Mouse (Mus musculus): ENCODE data around the gene Fzr1. TPM values are rescaled to one million over a fixed set of nuclear protein-coding genes. Genes with fewer than 3 reads are reported as not detected.
A peak's percentile ranks its signal among the peaks of the same experiment; 100 is the strongest.

Fzr1 gene
- total RNA-seq, 2 experiments from 2014 or later, result 68.6 to 73.2 TPM

DNA sequence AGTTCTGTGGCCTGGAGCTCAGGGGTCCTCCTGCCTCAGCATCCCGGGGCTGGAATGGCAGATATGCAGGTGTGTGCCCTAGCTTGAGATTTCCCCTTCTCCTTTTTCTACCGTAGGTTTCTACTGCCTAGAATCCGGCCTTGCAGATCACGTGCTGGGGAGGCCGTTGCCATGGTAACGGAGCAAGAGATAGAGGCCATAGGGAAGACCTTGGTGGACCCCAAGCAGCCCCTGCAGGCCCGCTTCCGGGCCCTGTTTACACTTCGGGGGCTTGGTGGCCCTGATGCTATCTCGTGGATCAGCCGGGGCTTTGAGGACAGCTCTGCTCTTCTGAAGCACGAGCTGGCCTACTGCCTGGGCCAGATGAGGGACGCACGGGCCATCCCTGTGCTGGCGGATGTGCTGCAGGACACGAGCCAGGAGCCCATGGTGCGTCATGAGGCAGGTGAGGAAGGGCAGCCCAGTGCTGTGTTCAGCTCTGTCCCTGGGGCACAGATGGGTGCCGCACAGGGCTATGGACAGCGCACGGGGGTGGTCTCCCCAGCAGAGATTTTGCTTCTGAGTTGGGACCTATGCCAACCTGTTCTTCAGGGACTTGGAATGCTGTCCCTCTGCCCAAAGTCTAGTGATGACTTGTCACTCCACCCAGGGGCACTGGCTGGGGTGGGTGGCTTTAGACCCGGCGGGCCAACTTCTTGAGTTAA is 7.4 kb upstream of the Fzr1 start:
- no peak for DNase-seq (ENCODE audit: low spot score in 2 of 2)

DNA sequence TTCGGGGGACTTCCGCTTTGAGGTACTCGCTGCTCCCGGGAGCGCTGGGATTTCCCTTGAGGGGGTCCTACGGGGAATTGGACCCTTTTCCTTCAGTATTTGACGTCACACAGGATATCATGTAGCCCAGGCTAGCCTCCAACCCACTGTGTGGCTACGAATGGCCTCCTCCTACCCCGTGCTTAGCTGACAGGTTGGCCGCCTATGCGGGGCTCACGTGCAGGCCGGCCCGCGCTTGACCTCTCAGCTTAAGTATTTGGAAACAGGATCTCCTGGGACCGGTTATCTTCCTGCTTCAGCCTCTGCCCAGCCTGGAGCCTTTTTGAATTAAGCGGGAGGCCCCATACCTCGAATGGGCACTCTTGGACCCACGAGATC is 6.3 kb upstream of the Fzr1 start:
- DNase-seq (ENCODE audit: low spot score in 2 of 2), result no peak

DNA sequence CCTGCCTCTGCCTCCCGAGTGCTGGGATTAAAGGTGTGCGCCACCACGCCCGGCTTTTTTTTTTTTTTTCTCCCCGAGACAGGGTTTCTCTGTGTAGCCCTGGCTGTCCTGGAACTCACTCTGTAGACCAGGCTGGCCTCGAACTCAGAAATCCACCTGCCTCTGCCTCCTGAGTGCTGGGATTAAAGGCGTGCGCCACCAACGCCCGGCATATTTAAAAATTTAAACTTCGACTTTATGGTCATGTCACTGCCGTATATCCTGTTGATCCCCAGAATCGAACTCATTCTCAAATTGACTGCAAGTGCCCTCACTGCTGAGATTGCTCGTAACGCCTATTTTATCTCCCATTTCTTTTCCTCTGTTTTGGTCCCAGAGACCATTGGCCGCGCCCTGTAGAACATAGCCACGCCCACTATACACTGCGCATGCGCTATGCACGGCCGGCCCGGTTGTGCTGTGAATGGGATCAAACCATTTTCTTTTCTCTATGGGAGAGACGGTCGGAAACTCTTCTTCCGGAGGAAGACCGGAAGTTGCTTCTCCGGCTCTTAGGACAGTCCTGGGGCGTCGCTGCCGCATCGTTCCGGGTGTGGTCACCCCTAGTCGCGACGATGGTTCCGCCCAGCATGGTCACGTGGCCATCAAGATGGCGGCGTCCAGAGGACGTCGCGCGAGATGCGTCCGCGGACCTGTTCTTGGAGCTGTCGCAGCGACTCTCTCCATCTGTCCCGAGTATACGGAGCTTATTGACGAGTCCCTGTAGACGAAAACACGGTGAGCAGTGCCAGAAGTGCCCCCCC is 5.7 kb upstream of the Fzr1 start, which contains the start of the genes Dohh and Gm48551:
Dohh (plus strand) TSS at position 627 of the 803 bp plus-strand sequence.
Gm48551 (plus strand) TSS at position 665 of the 803 bp plus-strand sequence.
- peak; percentile 98 to 99 for DNase-seq (ENCODE audit: low spot score in 2 of 2)

DNA sequence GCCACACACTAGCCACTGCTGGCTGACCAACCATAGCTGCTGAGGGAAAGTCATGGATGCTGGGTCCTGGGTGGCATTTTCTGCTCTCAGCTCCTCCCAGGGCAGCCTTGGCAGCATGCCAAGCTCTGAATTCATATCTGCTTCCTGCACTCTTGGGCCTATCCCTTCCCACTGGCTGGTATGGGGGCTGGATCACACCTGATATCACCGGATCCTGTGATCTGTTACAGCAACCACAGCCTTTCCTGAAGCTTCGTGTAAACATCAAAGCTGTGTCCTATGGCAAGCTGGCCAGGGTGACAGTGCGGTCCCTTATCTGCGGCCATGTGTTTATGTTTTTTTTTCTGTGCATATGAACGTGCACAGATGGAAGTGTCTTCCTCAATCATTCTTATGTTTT is 3.7 kb upstream of the Fzr1 start:
- DNase-seq (ENCODE audit: low spot score in 2 of 2), result no peak

DNA sequence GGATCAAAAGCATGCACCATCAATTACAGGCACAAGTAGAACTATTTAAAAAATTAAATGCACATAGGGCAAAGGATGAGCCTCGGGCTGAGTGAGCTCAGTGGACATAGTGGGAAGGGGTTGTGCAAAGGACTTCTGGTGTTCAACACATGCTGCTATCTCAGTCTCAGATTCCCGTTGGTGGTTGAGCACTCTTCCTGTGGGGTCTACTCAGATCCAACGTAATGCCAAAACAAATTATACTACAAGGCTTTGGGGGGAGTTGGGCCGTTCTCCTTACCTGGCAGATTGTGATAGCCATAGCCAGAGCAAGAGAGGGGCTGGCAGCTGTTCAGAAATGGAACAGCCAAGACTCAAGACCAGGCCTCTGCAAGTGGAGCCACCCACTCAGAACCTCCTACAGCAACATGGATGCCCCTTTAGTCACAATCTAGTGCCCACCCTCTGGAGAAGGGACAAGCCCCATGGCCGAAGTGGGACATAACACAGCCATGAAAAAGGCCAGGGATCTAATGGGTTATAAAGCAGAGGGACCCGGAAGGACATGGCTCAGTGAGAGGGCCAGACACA is 1.6 kb upstream of the Fzr1 start:
- no peak for DNase-seq (ENCODE audit: low spot score in 2 of 2)

DNA sequence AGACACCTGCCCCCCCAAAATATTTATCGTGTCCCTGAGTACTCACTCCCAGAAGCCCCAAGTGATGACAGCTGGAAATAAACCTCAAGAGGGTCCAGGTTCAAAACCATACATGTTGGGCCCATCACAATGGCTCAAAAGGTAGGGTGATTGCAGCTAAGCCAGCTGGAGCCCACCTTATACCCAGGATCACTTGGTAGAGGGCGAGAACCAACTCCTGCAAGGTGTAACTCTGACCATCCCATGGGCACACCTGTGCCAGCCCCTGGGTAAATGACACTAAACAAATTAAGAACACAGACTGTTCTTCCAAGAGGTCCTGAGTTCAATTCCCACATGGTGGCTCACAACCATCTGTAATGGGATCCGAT is 852 bp upstream of the Fzr1 start:
- DNase-seq (ENCODE audit: low spot score in 2 of 2), result no peak

DNA sequence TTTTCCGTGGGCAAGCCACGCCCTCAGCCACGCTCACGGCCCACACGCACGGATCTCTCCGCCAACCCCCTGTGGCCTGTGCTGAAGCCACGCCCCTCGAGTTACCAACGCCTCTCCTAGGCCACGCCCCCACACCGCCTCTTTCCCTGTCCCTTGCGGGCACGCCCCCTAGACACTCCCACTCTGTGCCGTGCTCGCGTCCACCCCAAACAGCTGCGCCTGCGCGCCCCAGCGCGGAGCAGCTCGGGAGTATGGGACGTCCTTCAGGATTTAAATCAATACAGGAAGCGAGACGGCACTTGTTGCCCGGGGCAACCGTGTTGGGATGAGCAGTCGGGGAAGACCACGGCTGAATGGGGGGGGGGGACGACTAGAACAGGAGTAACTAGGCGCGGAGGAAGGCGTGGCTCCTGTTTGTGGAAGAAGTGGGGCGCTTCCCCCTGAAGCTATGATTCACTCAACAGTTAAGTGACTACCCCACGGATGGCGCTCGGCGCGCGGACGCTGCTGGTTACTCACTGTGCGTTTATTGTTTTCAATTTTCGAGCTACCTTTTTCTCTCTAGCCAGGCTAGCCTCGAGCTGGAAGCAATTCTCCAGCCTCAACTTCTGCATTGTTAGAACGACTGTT is 352 bp upstream of the Fzr1 start:
- DNase-seq (ENCODE audit: low spot score in 2 of 2), result peak; percentile 100

DNA sequence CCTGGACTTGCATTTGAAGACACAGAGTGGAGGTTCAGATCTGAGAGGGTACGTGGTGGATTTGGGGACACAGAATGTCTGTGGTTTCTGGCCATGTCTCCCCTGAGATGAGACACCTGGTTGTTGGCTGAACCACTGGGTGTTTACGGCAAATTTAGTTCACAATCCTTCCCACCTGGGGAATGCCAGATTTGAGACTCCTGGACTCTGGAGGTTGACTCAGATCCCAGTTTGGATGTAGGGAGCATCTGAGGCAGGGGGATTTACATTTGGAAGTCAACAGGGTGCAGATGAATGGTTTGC is 1.0 kb downstream of the Fzr1 start:
- no peak for DNase-seq (ENCODE audit: low spot score in 2 of 2)

DNA sequence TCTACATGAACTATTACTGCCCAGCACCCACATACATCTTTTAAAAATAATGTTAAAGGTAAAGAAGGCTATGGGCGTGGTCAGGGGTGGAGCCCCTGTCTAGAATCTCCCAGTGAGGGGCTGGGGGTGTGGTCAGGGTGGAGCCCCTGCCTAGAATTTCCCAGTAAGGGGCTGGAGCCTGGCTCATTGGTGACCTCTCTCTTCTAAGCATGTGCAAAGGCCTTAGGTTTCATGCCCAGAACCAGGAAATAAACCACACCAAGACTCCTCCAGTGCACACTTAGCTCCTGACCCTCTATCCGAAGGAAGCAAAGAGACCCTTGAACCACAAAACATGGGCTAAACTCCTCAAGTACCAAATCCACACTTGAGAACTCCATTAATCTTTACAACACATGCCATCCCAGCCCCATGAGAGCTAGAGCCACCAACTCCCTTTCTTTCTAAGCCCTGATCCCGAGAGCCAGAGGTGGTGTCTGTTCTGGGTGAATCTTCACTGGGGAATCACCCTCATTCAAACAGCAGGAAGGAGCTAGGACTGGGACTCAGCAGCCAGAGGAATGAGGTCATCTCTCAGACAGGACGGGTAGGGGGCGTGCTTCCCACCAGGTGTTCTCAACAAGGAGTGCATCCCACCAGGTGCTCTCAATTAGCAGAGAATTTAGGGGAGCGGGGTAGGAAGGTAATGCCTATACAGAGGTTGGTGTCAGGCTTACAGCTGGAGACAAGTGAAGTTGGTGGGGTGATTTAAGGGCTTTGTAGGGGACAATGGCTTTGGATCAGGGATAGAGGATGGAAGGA is 1.6 kb downstream of the Fzr1 start:
- DNase-seq (ENCODE audit: low spot score in 2 of 2), result no peak

DNA sequence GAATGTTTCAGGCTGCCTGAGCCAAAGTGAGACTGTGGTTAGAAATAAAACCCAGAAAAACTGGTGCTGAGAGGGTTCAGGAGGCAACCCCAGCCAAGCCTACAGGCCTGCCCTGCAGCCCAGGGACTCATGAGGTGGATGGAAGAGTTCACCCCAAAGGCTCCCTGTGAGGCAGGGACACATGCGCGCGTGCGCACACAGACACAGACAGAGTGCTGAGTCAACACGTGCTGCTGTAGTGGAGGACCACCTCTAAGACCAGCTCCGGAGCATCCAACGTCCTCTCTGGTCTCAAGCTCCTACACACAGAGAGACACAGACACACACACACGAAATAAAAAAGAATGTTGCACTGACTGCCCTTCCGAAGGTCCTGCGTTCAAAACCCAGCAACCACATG is 3.0 kb downstream of the Fzr1 start:
- no peak for DNase-seq (ENCODE audit: low spot score in 2 of 2)

DNA sequence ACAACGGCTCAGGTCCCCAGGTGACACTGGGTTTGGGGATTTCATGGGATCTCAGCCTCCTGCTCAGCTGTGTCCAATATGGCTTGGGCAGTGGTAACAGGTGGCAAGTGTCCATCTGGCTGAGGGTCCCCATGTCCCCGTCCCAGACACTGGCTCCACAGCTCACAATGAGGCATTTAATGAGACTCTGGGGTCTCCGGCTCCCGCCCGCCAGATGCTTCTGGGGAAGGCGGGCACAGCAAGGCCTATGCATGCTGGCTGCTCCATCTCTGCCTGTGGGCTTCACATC is 11.2 kb downstream of the Fzr1 start:
- DNase-seq (ENCODE audit: low spot score in 2 of 2), result no peak

DNA sequence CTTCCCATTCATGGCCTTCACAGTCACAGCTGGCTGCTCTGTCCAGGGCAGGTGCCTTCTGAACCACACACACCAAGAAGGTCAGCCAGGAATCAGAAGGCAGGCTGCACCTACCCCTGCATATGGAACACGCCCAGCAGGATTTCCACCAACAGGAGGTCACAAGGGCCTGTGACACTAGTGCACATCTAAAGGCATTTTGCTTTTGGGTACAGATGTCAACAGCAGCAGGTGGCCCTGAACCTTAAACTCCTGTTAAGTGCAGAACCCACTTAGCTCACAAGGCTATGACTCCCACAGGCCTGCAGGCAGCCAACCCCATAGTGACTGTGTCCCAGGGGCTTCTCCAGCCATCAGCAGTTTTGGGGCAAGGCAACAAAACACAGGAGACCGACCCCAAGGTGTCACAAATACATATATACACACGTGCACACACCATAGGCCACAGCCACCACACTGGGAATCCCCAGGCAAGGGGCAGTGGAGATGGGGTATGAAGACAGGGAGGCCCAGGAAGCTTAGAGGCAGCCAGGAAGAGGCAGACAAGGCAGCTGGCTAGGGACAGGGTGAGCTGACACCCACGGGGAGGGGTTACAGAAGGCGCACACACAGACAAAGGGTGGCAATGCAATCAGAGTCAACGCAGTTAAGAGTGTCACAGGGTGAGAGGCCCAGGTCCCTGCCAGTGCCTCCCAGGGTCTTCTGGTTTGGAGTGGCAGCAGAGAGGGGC is 11.7 kb downstream of the Fzr1 start:
- DNase-seq (ENCODE audit: low spot score in 2 of 2), result no peak

DNA sequence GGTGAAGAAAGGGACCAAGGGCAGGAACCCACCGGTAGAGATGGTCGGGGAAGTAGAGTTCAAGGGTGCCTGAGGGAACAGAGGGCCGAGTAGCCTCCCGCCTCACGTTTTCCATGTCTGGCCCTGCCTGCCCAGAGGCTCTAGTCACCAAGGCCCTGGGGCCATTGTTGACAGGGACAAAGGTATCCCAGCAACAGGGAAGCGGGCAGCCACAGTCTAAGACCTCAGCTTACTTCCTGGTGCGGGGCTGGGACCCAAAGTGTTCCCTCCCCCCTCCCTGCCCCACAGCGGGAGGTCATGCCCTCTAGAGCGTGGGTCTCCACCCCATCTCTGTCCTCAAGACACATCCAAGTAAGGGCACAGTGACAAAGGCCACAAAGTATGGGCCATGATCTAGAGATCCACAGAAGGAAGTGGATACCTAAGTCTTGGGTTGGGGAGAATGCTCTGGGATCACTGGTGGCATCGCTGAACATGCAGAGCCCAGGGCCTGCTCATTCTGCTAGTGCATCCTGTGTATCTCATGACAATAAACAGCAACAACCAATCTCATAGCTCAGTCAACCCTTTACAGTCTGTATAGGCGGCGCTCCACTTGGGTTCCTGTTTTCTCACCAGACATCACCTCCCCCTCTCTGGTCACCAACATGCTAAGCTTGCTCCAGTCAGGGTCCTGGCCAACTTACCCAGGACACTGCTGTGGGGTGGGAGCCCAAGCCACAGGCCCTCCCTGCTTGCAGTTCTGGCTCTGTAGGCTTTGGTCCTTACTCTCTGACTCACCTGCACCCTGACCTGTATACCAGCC is 12.4 kb downstream of the Fzr1 start, which contains the start of gene 4930404N11Rik:
4930404N11Rik (minus strand) TSS at position 145 of the 805 bp plus-strand sequence.
- DNase-seq (ENCODE audit: low spot score in 2 of 2), result no peak

DNA sequence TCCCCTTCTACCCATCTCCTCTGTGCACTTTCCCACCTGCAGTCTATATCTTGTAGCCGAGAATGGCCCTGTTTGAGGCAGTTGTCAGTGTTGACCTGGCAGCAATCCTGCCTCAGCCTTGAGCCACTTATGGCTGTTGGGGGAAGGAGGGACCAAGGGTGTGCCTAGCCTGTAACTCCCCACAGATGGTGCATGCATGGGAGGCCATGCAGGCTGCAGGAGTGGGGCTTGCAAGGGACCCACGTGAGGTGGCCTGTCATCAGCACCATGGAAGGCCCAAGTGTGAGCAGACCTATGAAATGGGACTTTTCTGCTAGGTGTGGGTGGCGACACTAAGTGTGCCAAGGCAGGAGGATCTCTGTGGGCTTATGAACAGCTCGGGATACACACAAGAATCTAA is 13.2 kb downstream of the Fzr1 start:
- DNase-seq (ENCODE audit: low spot score in 2 of 2), result no peak

DNA sequence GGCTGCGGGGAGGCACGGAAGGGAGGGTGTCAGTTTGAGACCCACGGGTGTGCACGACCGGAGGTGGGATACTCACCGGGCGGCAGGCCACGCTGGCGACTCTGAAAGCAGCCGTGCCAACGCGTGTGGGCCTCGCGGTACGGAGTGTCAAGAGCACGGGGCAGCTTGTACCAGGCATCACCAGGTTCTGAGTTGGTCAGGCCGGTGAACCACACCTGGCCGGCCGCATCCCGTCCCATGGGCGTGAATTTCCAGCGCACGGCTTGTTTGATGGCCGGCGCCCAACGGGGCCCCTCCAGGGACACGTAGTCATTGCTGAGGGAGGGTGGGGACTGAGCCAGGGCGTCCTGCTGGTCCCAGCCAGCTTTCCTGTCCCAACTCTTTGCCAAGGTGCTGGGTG is 13.7 kb downstream of the Fzr1 start:
- no peak for DNase-seq (ENCODE audit: low spot score in 2 of 2)

DNA sequence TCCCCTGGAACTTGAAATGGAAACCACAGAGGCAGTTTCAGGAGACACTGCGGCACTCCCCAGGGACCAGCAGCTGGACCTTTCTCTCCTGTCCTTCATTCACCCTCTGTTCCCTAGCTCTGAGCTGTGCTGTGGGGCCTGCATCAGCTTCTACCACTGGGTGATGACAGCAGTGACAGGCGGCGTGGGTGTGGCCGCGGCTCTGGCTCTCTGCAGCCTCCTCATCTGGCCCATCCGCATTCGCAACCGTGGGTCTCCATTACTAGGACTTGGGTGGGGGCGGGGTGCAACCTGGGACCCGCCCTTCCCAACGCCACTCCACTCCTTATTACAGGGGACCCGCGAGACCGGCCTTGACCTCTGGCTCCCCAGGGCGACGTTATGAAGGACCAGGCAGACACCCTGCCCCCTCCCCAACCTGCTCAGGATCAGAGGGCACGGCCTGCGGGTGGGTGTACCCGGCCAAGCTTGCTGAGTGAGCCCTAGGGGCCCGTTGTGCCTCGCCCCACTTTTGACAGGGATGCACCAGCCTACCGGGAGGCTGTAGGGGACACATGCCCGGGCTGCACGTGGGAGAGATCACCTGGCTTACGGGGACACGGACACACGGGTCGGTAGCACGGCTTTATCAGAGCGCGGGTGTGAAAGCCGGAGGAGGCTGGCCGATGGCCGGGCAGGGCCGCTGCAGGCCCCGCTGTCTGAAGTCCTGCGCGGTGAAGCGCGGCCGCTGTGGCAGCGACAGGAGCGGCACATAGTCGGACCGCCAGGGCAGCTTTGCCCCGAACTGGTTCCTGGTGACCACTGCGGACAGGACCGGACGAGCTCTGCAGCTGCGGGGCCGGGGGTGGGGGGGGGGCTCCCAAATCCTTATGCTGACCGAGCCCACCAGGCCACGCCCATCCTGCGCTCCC is 14.6 kb downstream of the Fzr1 start:
- DNase-seq (ENCODE audit: low spot score in 2 of 2), result no peak

DNA sequence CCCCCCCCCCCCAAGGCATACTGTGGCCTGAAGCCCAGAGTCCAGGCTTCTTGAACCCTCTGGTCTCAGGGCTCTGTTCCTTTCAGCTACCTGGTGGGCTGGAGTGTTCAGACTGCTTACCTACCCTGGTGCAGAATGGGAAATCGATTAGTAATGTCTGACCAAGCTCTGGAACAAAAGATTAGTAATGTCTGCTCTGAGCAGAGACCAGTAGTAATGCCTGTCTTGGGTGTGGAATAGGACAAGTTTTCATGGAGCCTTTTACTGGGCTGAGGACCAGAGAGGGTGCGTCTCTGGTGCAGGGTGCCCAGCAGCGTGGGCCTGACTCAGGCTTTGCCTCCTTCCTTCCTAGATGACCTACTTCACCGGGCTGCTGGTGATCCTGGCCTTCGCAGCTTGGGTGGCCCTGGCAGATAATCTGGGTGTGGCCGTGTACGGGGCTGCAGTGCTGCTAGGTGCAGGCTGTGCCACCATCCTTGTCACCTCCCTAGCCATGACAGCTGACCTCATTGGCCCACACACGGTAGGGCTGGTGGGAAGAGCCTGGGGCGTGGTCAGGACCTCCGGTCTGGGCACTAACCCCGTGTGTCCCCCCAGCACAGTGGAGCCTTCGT is 15.9 kb downstream of the Fzr1 start:
- no peak for DNase-seq (ENCODE audit: low spot score in 2 of 2)

DNA sequence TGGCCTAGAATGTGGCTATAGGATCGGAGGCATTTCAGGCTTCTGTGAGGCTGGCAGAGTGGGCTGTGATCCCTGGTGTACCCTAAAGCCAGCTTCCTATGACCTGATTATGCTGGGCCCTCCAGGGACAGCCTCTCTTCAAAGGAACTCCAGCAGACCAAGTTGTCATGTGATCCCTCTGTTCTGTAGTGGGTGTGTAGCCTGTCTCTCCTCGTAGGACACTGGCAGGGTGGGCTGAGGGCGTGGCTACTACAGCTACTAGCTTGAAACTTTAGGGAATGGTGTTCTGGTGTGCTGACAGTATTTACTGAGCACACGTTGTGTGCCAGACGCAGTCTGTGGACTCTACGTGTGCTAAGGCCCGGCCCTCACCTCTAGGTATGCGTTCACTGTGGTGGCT is 17.6 kb downstream of the Fzr1 start:
- DNase-seq (ENCODE audit: low spot score in 2 of 2), result no peak
